Mouse (Mus musculus): ENCODE results near the gene Gipc3. TPM values are rescaled to one million over a fixed set of nuclear protein-coding genes. Genes with fewer than 3 reads are reported as not detected.

Gene Gipc3
- polyA plus RNA-seq, 1 experiment from 2014 or later = not detected

DNA sequence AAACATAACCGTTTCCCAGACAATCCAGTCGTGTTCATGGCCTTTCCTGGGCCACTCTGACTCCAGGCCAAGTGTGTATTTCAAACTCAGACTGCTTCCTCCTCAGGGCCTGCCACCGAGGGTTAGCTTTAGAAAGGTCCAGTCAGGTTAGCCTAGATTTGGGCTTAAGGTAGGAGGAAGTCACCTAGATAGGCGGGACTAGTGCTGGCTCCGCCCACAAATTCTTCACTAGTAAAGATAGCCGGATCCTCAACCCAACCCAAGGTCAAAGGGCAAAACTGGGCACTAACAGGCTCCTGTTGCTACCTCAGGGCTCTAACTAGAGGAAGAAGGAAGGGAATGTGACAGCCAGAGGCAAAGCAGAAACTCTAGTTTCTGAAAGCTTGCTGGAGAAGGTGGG lies 56.5 kb downstream of the Gipc3 start:
- WGBS = 49% methylated on average over 6 of the region's 6 CpGs
- H3K36me3 ChIP-seq (ENCODE audit: control insufficient read depth, insufficient read depth) = no peaks in the 10 kb centered on the region
- ATAC-seq = no peak
- H3K27me3 ChIP-seq (replicated peaks; ENCODE audit: control insufficient read depth, insufficient read depth, low read length) = peaks cover 6% of the 10 kb centered on the region
- H3K4me2 ChIP-seq (ENCODE audit: low read length) = no peak overlapping the region
- peaks cover 27% of the 10 kb centered on the region for H3K4me1 ChIP-seq (replicated peaks; ENCODE audit: control insufficient read depth, insufficient read depth, low read length)
- H3K4me3 ChIP-seq (replicated peaks; ENCODE audit: low read length) = no peak overlapping the region
- no peaks in the 10 kb centered on the region for H3K9me3 ChIP-seq (ENCODE audit: control insufficient read depth, low read length)
- no peak overlapping the region for H3K27ac ChIP-seq (ENCODE audit: low read length)
- no peak overlapping the region for H3K9ac ChIP-seq (replicated peaks; ENCODE audit: low read depth, low read length)

GRCm38 (mm10) chr10:81285694-81286450 lies 57.2 kb downstream of the Gipc3 start:
- Histone ChIP-seq H3K27me3 (replicated peaks; ENCODE audit: control insufficient read depth, insufficient read depth, low read length) (peaks cover 6% of the 10 kb centered on the region), H3K9ac (replicated peaks; ENCODE audit: low read depth, low read length) (peak overlapping the region; percentile 73), H3K9me3 (ENCODE audit: control insufficient read depth, low read length) (no peaks in the 10 kb centered on the region), H3K4me1 (replicated peaks; ENCODE audit: control insufficient read depth, insufficient read depth, low read length) (peaks cover 23% of the 10 kb centered on the region), H3K27ac (ENCODE audit: low read length) (no peak overlapping the region), H3K36me3 (ENCODE audit: control insufficient read depth, insufficient read depth) (no peaks in the 10 kb centered on the region), H3K4me2 (ENCODE audit: low read length) (peak overlapping the region; percentile 85), H3K4me3 (replicated peaks; ENCODE audit: low read length) (peak overlapping the region; percentile 54)
- WGBS = 2% methylated on average over 54 of the region's 54 CpGs
- ATAC-seq = peak; percentile 86

Small RNA genes within 50 kb of the gene (microRNA-seq; reads per million reads assigned to microRNA genes)
- gene Mir6913 = not detected

Other genes with a start within 250 kb of the Gipc3 start
- gene Creb3l3, start 244.4 kb downstream of the Gipc3 start, polyA plus RNA-seq (2015; fragmentation: Nextera tagmentation; extraction: Ambion mirVana) = 0.17 and 0.66 TPM in 2 replicates
- gene Map2k2, start 237.4 kb downstream of the Gipc3 start, polyA plus RNA-seq (2015; fragmentation: Nextera tagmentation; extraction: Ambion mirVana) = 210 and 213 TPM in 2 replicates
- gene Zbtb7a, start 208.0 kb downstream of the Gipc3 start, polyA plus RNA-seq (2015; fragmentation: Nextera tagmentation; extraction: Ambion mirVana) = 11.6 and 11.8 TPM in 2 replicates
- gene Pias4, start 175.3 kb downstream of the Gipc3 start, polyA plus RNA-seq (2015; fragmentation: Nextera tagmentation; extraction: Ambion mirVana) = 48.5 and 62.7 TPM in 2 replicates
- 652 and 674 TPM in 2 replicates for gene Eef2, start 166.6 kb downstream of the Gipc3 start, polyA plus RNA-seq (2015; fragmentation: Nextera tagmentation; extraction: Ambion mirVana)
- gene Dapk3, start 160.3 kb downstream of the Gipc3 start, polyA plus RNA-seq (2015; fragmentation: Nextera tagmentation; extraction: Ambion mirVana) = 55.1 and 56.9 TPM in 2 replicates
- gene 4930442H23Rik, start 159.4 kb downstream of the Gipc3 start, polyA plus RNA-seq (2015; fragmentation: Nextera tagmentation; extraction: Ambion mirVana) = not detected in 2 replicates
- 0.11 TPM in 1 of 2 replicates, not detected in the other for gene Nmrk2, start 141.2 kb downstream of the Gipc3 start, polyA plus RNA-seq (2015; fragmentation: Nextera tagmentation; extraction: Ambion mirVana)
- 81.4 and 94.9 TPM in 2 replicates for gene Atcay, start 112.4 kb downstream of the Gipc3 start, polyA plus RNA-seq (2015; fragmentation: Nextera tagmentation; extraction: Ambion mirVana)
- 18.4 and 24.0 TPM in 2 replicates for gene Zfr2, start 110.1 kb downstream of the Gipc3 start, polyA plus RNA-seq (2015; fragmentation: Nextera tagmentation; extraction: Ambion mirVana)
- 28.8 and 44.2 TPM in 2 replicates for gene Matk, start 90.3 kb downstream of the Gipc3 start, polyA plus RNA-seq (2015; fragmentation: Nextera tagmentation; extraction: Ambion mirVana)
- gene Mrpl54, start 76.3 kb downstream of the Gipc3 start, polyA plus RNA-seq (2015; fragmentation: Nextera tagmentation; extraction: Ambion mirVana) = 84.0 and 90.1 TPM in 2 replicates
- 39.1 and 41.6 TPM in 2 replicates for gene Apba3, start 76.3 kb downstream of the Gipc3 start, polyA plus RNA-seq (2015; fragmentation: Nextera tagmentation; extraction: Ambion mirVana)
- 7.3 and 8.3 TPM in 2 replicates for gene Tjp3, start 51.7 kb downstream of the Gipc3 start, polyA plus RNA-seq (2015; fragmentation: Nextera tagmentation; extraction: Ambion mirVana)
- 138 and 143 TPM in 2 replicates for gene Pip5k1c, start 50.3 kb downstream of the Gipc3 start, polyA plus RNA-seq (2015; fragmentation: Nextera tagmentation; extraction: Ambion mirVana)
- gene Cactin, start 22.2 kb downstream of the Gipc3 start, polyA plus RNA-seq (2015; fragmentation: Nextera tagmentation; extraction: Ambion mirVana) = 36.8 and 38.3 TPM in 2 replicates
- gene Tbxa2r, start 14.5 kb downstream of the Gipc3 start, polyA plus RNA-seq (2015; fragmentation: Nextera tagmentation; extraction: Ambion mirVana) = 3.6 and 4.9 TPM in 2 replicates
- 33.4 and 34.2 TPM in 2 replicates for gene Hmg20b, start 7.2 kb upstream of the Gipc3 start, polyA plus RNA-seq (2015; fragmentation: Nextera tagmentation; extraction: Ambion mirVana)
- 11.4 and 11.5 TPM in 2 replicates for gene Mfsd12, start 14.2 kb upstream of the Gipc3 start, polyA plus RNA-seq (2015; fragmentation: Nextera tagmentation; extraction: Ambion mirVana)
- gene 4930404N11Rik, start 22.6 kb upstream of the Gipc3 start, polyA plus RNA-seq (2015; fragmentation: Nextera tagmentation; extraction: Ambion mirVana) = 0.72 and 0.86 TPM in 2 replicates
- 121 and 133 TPM in 2 replicates for gene Fzr1, start 35.2 kb upstream of the Gipc3 start, polyA plus RNA-seq (2015; fragmentation: Nextera tagmentation; extraction: Ambion mirVana)
- gene Dohh, start 41.2 kb upstream of the Gipc3 start, polyA plus RNA-seq (2015; fragmentation: Nextera tagmentation; extraction: Ambion mirVana) = 86.0 and 91.0 TPM in 2 replicates
- 6.2 and 8.8 TPM in 2 replicates for gene Gm48551, start 41.2 kb upstream of the Gipc3 start, polyA plus RNA-seq (2015; fragmentation: Nextera tagmentation; extraction: Ambion mirVana)
- gene Gm48552, start 45.7 kb upstream of the Gipc3 start, polyA plus RNA-seq (2015; fragmentation: Nextera tagmentation; extraction: Ambion mirVana) = 1.0 and 2.2 TPM in 2 replicates
- 1.2 and 1.8 TPM in 2 replicates for gene Smim24, start 49.8 kb upstream of the Gipc3 start, polyA plus RNA-seq (2015; fragmentation: Nextera tagmentation; extraction: Ambion mirVana)
- gene Nfic, start 112.4 kb upstream of the Gipc3 start, polyA plus RNA-seq (2015; fragmentation: Nextera tagmentation; extraction: Ambion mirVana) = 25.4 and 27.0 TPM in 2 replicates
- gene Celf5, start 139.4 kb upstream of the Gipc3 start, polyA plus RNA-seq (2015; fragmentation: Nextera tagmentation; extraction: Ambion mirVana) = 75.3 and 93.0 TPM in 2 replicates
- 70.4 and 80.9 TPM in 2 replicates for gene Ncln, start 153.1 kb upstream of the Gipc3 start, polyA plus RNA-seq (2015; fragmentation: Nextera tagmentation; extraction: Ambion mirVana)
- gene S1pr4, start 156.9 kb upstream of the Gipc3 start, polyA plus RNA-seq (2015; fragmentation: Nextera tagmentation; extraction: Ambion mirVana) = 0.40 and 0.53 TPM in 2 replicates
- gene Gna15, start 181.0 kb upstream of the Gipc3 start, polyA plus RNA-seq (2015; fragmentation: Nextera tagmentation; extraction: Ambion mirVana) = 0.42 and 0.76 TPM in 2 replicates
- 106 and 112 TPM in 2 replicates for gene Gna11, start 201.9 kb upstream of the Gipc3 start, polyA plus RNA-seq (2015; fragmentation: Nextera tagmentation; extraction: Ambion mirVana)
- 632 and 683 TPM in 2 replicates for gene Aes, start 216.2 kb upstream of the Gipc3 start, polyA plus RNA-seq (2015; fragmentation: Nextera tagmentation; extraction: Ambion mirVana)
- gene Tle2, start 231.3 kb upstream of the Gipc3 start, polyA plus RNA-seq (2015; fragmentation: Nextera tagmentation; extraction: Ambion mirVana) = 27.1 and 32.6 TPM in 2 replicates